Mouse (Mus musculus): ENCODE data around the gene Zscan20. TPM values are rescaled to one million over a fixed set of nuclear protein-coding genes. Genes with fewer than 3 reads are reported as not detected.

Gene Zscan20
- total and polyA plus RNA-seq, 3 experiments, result 3.2 to 6.3 (median 6.1) TPM

DNA sequence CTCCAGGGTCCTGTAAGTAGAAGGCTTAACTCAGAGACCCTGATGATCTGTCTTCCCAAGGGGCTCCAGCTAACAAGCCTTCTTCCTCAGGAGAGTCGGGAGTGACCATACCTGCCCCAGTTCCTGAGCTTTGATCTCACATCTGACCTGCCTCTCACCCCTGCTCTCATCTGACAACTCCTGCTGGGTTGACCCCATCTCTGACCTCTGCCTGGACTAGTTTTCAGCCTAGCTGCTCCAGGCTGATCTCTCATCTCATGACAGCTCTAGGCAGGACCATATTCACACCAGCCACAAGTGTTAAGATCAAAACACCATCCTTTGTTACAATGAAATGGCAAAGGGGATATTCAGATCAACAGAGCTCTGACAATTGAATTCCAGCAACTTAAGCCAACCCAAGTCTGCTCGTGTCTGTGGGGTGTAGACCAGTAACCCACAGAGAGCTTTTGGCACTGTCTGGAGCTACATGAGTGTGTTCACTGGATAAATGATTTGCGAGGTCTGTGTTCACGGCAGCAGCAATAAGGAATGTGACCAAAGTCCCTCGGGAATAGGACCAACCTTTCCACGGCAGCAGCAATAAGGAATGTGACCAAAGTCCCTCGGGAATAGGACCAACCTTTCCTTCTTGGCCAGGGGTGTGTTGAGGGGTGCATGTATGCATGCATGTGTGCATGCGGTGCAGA is 38.8 kb upstream of the Zscan20 start:
- Histone ChIP-seq H3K27me3 (ENCODE audit: insufficient read depth, low read length) (no peaks in the 10 kb centered on the region), H3K4me3 (ENCODE audit: low read depth, low read length) (no peak overlapping the region), H3K9me3 (replicated peaks) (no peaks in the 10 kb centered on the region), H3K36me3 (replicated peaks) (no peaks in the 10 kb centered on the region), H3K4me1 (ENCODE audit: insufficient read depth, low read depth, low read length) (no peaks in the 10 kb centered on the region)
- ATAC-seq (ENCODE audit: extremely low read depth, insufficient number of reproducible peaks, low FRiP score, poor library complexity, severe bottlenecking) (no peak), DNase-seq (ENCODE audit: low spot score) (no peak)
- TF ChIP-seq CTCF (IDR thresholded peaks at IDR 0.05; ENCODE audit: low read depth, low read length), result no peak
- TF ChIP-seq GATA2 (IDR thresholded peaks at IDR 0.05; ENCODE audit: borderline replicate concordance, low read depth, low read length), result no peak
- no peak for TF ChIP-seq POLR2AphosphoS5 (IDR thresholded peaks at IDR 0.05; ENCODE audit: insufficient replicate concordance, low read depth, low read length)
- TF ChIP-seq TAL1 (conservative IDR thresholded peaks at IDR 0.05; ENCODE audit: low read depth, low read length), result no peak
- TF ChIP-seq GATA1 (IDR thresholded peaks at IDR 0.05; ENCODE audit: borderline replicate concordance, low read length), result no peak

DNA sequence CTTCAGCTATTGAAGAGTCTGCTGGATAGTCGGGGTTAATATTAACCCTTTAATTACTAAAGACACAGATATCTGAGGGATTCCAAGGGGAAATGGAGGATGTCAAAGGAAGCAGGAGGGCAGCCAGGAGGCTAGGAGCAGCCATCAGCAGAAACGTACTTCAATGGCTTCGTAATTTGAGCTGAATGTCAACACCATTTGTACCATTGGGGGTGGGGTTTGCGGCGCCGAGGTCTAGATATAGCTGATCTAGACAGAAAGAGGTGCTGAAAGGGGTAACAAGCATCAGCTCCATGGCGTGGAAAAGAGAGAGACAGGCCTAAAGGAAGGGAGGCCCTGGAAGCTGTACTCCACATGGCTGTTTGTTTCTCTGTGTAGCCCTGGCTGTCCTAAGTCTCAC is 36.9 kb upstream of the Zscan20 start:
- ATAC-seq (ENCODE audit: extremely low read depth, insufficient number of reproducible peaks, low FRiP score, poor library complexity, severe bottlenecking) (no peak), DNase-seq (ENCODE audit: low spot score) (no peak)
- H3K4me3 ChIP-seq (ENCODE audit: low read depth, low read length), result no peak overlapping the region
- no peaks in the 10 kb centered on the region for H3K27me3 ChIP-seq (ENCODE audit: insufficient read depth, low read length)
- H3K9me3 ChIP-seq (replicated peaks), result no peaks in the 10 kb centered on the region
- no peaks in the 10 kb centered on the region for H3K36me3 ChIP-seq (replicated peaks)
- TF ChIP-seq GATA2 (IDR thresholded peaks at IDR 0.05; ENCODE audit: borderline replicate concordance, low read depth, low read length) (no peak), TAL1 (conservative IDR thresholded peaks at IDR 0.05; ENCODE audit: low read depth, low read length) (no peak), POLR2AphosphoS5 (IDR thresholded peaks at IDR 0.05; ENCODE audit: insufficient replicate concordance, low read depth, low read length) (no peak), GATA1 (IDR thresholded peaks at IDR 0.05; ENCODE audit: borderline replicate concordance, low read length) (no peak), CTCF (IDR thresholded peaks at IDR 0.05; ENCODE audit: low read depth, low read length) (no peak)
- H3K4me1 ChIP-seq (ENCODE audit: insufficient read depth, low read depth, low read length), result no peaks in the 10 kb centered on the region

DNA sequence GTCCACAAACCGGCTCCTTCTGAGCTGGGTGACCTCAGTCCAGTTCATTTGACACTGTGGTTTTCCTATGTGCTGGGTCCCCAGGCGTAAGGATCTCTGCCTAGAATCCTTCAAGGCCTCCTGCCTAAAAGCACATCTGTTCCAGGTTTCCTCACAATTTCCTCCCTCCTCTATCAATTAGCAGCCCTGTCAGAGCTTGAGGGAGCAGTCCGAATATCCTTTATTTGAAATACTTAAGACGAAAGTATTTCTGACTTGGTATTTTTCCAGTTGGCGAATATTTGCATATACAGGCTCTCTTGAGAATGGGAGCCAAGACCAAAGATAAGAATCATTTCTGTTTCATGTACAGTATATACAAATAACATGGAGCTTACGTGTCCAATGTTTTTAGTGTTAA is 36.0 kb upstream of the Zscan20 start:
- TF ChIP-seq TAL1 (conservative IDR thresholded peaks at IDR 0.05; ENCODE audit: low read depth, low read length) (no peak), GATA1 (IDR thresholded peaks at IDR 0.05; ENCODE audit: borderline replicate concordance, low read length) (no peak), GATA2 (IDR thresholded peaks at IDR 0.05; ENCODE audit: borderline replicate concordance, low read depth, low read length) (no peak), CTCF (IDR thresholded peaks at IDR 0.05; ENCODE audit: low read depth, low read length) (no peak), POLR2AphosphoS5 (IDR thresholded peaks at IDR 0.05; ENCODE audit: insufficient replicate concordance, low read depth, low read length) (no peak)
- H3K4me1 ChIP-seq (ENCODE audit: insufficient read depth, low read depth, low read length), result no peaks in the 10 kb centered on the region
- no peaks in the 10 kb centered on the region for H3K36me3 ChIP-seq (replicated peaks)
- ATAC-seq (ENCODE audit: extremely low read depth, insufficient number of reproducible peaks, low FRiP score, poor library complexity, severe bottlenecking) (no peak), DNase-seq (ENCODE audit: low spot score) (no peak)
- H3K4me3 ChIP-seq (ENCODE audit: low read depth, low read length), result no peak overlapping the region
- no peaks in the 10 kb centered on the region for H3K9me3 ChIP-seq (replicated peaks)
- H3K27me3 ChIP-seq (ENCODE audit: insufficient read depth, low read length), result no peaks in the 10 kb centered on the region

DNA sequence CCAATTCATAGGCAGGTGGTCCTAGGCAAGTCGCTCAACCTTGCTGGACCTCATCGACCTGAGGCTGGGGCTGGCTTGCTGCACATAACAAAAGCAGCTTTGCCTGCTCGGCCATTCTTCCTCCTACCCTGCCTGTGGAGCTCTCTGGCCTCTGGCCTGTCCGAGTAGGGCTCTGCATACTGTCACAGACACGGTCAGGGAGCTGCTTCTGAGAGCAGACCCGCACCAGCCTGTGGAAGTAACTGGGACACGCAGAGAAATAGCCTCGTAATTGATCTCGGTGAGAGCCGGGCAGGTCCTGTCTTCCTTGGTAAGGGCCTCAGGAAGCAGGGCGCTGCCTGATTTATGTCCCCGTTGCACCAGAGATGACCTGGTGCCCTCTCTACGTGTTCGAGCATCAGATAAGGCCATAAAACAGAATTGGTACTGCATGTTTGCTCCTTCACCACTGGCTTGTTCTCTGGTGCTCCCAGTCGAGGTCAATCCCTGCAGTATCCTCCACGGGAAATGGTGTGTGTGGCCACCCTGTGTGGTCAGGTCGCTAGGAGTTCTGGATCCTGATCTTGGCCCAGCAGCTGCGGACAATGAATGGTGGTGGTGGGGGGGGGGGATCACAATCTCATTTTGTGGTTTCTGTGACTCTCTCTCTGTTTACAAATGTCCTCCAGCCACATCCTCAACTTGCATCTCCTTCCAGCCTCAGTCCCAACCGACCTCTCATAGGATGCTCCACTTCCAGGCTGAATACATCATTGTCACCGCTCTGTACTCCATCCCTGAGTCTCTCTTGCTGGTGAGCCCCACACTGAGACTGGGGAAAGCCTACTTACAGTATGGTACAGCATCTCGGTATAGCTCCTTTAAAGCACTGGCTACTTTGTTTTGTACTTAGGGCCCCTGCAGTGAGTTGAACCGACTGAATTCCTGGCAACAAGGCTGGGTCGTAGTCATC is 32.1 kb upstream of the Zscan20 start:
- ATAC-seq (ENCODE audit: extremely low read depth, insufficient number of reproducible peaks, low FRiP score, poor library complexity, severe bottlenecking) (no peak), DNase-seq (ENCODE audit: low spot score) (no peak)
- no peaks in the 10 kb centered on the region for H3K27me3 ChIP-seq (ENCODE audit: insufficient read depth, low read length)

DNA sequence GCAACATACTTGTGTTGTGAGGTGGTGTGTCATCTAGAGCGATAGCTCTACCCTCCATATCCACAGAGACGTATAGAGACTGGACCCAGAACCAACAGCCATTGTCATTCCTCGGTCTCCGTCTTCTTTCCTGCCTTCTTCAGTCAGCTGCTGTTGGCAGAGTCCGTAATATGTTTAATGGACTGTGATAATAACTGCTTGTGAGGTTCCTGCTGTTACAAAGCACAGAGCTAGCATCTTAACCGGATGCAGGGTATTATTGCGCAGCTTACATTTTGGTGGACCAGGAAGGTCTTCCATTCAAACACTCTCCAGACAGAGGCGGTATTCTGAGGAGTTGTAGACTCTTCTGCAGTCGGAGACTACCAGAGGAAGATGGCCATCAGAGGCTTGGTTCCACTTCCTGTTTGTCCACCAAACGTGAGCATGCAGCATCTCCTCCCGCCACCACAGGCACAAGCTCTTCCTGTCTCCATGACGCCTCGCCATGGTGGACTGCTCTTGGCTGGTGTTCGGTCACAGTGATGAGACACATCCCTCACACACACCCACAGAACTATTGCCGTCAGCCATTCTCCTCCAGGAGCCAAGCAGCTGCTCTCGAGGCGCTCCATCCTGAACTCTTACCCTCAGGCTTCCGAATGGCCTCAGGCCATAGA is 28.5 kb upstream of the Zscan20 start:
- no peak for TF ChIP-seq GATA2 (IDR thresholded peaks at IDR 0.05; ENCODE audit: borderline replicate concordance, low read depth, low read length)
- no peak for TF ChIP-seq CTCF (IDR thresholded peaks at IDR 0.05; ENCODE audit: low read depth, low read length)
- TF ChIP-seq GATA1 (IDR thresholded peaks at IDR 0.05; ENCODE audit: borderline replicate concordance, low read length), result no peak
- TF ChIP-seq POLR2AphosphoS5 (IDR thresholded peaks at IDR 0.05; ENCODE audit: insufficient replicate concordance, low read depth, low read length), result no peak
- TF ChIP-seq TAL1 (conservative IDR thresholded peaks at IDR 0.05; ENCODE audit: low read depth, low read length), result no peak
- DNase-seq (ENCODE audit: low spot score), result no peak
- H3K4me1 ChIP-seq (ENCODE audit: insufficient read depth, low read depth, low read length), result no peaks in the 10 kb centered on the region
- no peak overlapping the region for H3K4me3 ChIP-seq (ENCODE audit: low read depth, low read length)
- no peaks in the 10 kb centered on the region for H3K27me3 ChIP-seq (ENCODE audit: insufficient read depth, low read length)
- H3K9me3 ChIP-seq (replicated peaks), result no peaks in the 10 kb centered on the region
- ATAC-seq (ENCODE audit: extremely low read depth, insufficient number of reproducible peaks, low FRiP score, poor library complexity, severe bottlenecking), result no peak
- no peaks in the 10 kb centered on the region for H3K36me3 ChIP-seq (replicated peaks)

More for the DNA sequence above, 32.1 kb upstream of the Zscan20 start:
- Histone ChIP-seq H3K9me3 (replicated peaks) (no peaks in the 10 kb centered on the region), H3K4me1 (ENCODE audit: insufficient read depth, low read depth, low read length) (no peaks in the 10 kb centered on the region), H3K4me3 (ENCODE audit: low read depth, low read length) (no peak overlapping the region), H3K36me3 (replicated peaks) (no peaks in the 10 kb centered on the region)
- TF ChIP-seq GATA2 (IDR thresholded peaks at IDR 0.05; ENCODE audit: borderline replicate concordance, low read depth, low read length) (no peak), TAL1 (conservative IDR thresholded peaks at IDR 0.05; ENCODE audit: low read depth, low read length) (no peak)

DNA sequence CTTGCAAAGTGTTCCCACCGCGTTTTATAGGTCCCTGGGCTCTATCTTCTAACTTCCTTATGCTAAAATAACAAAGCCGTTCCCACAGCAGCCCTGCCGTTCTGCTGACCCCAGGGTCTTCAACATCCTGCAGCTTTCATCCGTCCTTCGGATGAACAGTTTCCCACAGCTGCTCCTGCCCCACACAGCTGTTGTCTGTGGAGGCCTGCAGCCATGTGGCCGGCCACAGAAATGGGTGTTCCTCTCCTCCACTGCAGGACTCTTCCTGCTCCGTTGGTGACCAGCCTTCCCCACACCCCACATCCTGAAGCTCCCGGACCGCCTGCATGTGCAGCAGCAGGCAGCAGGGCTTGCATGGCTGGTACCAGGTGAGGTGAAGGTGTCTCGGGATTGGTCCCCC is 27.4 kb upstream of the Zscan20 start:
- Histone ChIP-seq H3K27me3 (ENCODE audit: insufficient read depth, low read length) (no peaks in the 10 kb centered on the region), H3K4me3 (ENCODE audit: low read depth, low read length) (no peak overlapping the region), H3K36me3 (replicated peaks) (no peaks in the 10 kb centered on the region), H3K4me1 (ENCODE audit: insufficient read depth, low read depth, low read length) (no peaks in the 10 kb centered on the region), H3K9me3 (replicated peaks) (no peaks in the 10 kb centered on the region)
- DNase-seq (ENCODE audit: low spot score) (no peak), ATAC-seq (ENCODE audit: extremely low read depth, insufficient number of reproducible peaks, low FRiP score, poor library complexity, severe bottlenecking) (no peak)
- TF ChIP-seq GATA1 (IDR thresholded peaks at IDR 0.05; ENCODE audit: borderline replicate concordance, low read length) (no peak), CTCF (IDR thresholded peaks at IDR 0.05; ENCODE audit: low read depth, low read length) (no peak), POLR2AphosphoS5 (IDR thresholded peaks at IDR 0.05; ENCODE audit: insufficient replicate concordance, low read depth, low read length) (no peak), TAL1 (conservative IDR thresholded peaks at IDR 0.05; ENCODE audit: low read depth, low read length) (no peak), GATA2 (IDR thresholded peaks at IDR 0.05; ENCODE audit: borderline replicate concordance, low read depth, low read length) (no peak)
